Mouse (Mus musculus): ENCODE data around the gene Ccdc180.

Gene Ccdc180

GRCm38 (mm10) chr4:45890066-45890761 lies at the start of gene Ccdc180:
Gene Ccdc180 (plus strand): TSS chr4:45890303.
- DNase-seq, result peak; percentile 76

- peak; percentile 73 for DNase-seq
Measured at GRCm38 (mm10) chr4:45844355-45844754, 45.7 kb upstream of the Ccdc180 start.

- no peak for DNase-seq
Measured at GRCm38 (mm10) chr4:45846263-45846662, 43.8 kb upstream of the Ccdc180 start.

- no peak for DNase-seq
Measured at GRCm38 (mm10) chr4:45848109-45848824, 41.8 kb upstream of the Ccdc180 start, which contains the start of gene Stra6l. Gene Stra6l (plus strand): TSS chr4:45848664.

- DNase-seq, result no peak
Measured at GRCm38 (mm10) chr4:45848825-45849156, 41.3 kb upstream of the Ccdc180 start.

- DNase-seq, result no peak
Measured at GRCm38 (mm10) chr4:45849419-45849818, 40.7 kb upstream of the Ccdc180 start.

- no peak for DNase-seq
Measured at GRCm38 (mm10) chr4:45851640-45852051, 38.5 kb upstream of the Ccdc180 start.

- no peak for DNase-seq
Measured at GRCm38 (mm10) chr4:45853496-45854246, 36.4 kb upstream of the Ccdc180 start.

GRCm38 (mm10) chr4:45855803-45856424 lies 34.2 kb upstream of the Ccdc180 start:
- peak; percentile 73 for DNase-seq

- DNase-seq, result no peak
Measured at GRCm38 (mm10) chr4:45861160-45861559, 28.9 kb upstream of the Ccdc180 start.

GRCm38 (mm10) chr4:45867416-45867815 lies 22.7 kb upstream of the Ccdc180 start:
- DNase-seq, result no peak

GRCm38 (mm10) chr4:45869021-45869815 lies 20.9 kb upstream of the Ccdc180 start:
- no peak for DNase-seq

- DNase-seq, result no peak
Measured at GRCm38 (mm10) chr4:45872147-45872546, 18.0 kb upstream of the Ccdc180 start.

GRCm38 (mm10) chr4:45878929-45879328 lies 11.2 kb upstream of the Ccdc180 start:
- DNase-seq, result peak; percentile 53

- DNase-seq, result no peak
Measured at GRCm38 (mm10) chr4:45882521-45882920, 7.6 kb upstream of the Ccdc180 start.

- DNase-seq, result no peak
Measured at GRCm38 (mm10) chr4:45883250-45883649, 6.9 kb upstream of the Ccdc180 start.

GRCm38 (mm10) chr4:45889487-45889886 lies 616 bp upstream of the Ccdc180 start:
- DNase-seq, result no peak

GRCm38 (mm10) chr4:45896425-45897081 lies 6.5 kb downstream of the Ccdc180 start:
- DNase-seq, result no peak

GRCm38 (mm10) chr4:45898413-45898812 lies 8.3 kb downstream of the Ccdc180 start:
- DNase-seq, result no peak

- no peak for DNase-seq
Measured at GRCm38 (mm10) chr4:45909256-45909655, 19.2 kb downstream of the Ccdc180 start.

- no peak for DNase-seq
Measured at GRCm38 (mm10) chr4:45909924-45910323, 19.8 kb downstream of the Ccdc180 start.

GRCm38 (mm10) chr4:45911256-45911655 lies 21.2 kb downstream of the Ccdc180 start:
- no peak for DNase-seq

All from thymus, postnatal 4 days (tissue).